Mouse (Mus musculus) skeletal muscle tissue, postnatal 0 days (tissue): ENCODE data around the gene Atp5d. TPM values are rescaled to one million over a fixed set of nuclear protein-coding genes. Genes with fewer than 3 reads are reported as not detected.

Source experiments
- polyA plus RNA-seq: library from polyadenylated mRNA; unstranded; fragments of >200 nt; fragmentation: Nextera tagmentation; extraction: Ambion mirVana; gene quantifications from 2 replicates; pipeline ENCODE4 v1.2.1, GENCODE M21; 2015

Gene Atp5d
- 1,084 and 1,218 TPM in 2 replicates for polyA plus RNA-seq

DNA sequence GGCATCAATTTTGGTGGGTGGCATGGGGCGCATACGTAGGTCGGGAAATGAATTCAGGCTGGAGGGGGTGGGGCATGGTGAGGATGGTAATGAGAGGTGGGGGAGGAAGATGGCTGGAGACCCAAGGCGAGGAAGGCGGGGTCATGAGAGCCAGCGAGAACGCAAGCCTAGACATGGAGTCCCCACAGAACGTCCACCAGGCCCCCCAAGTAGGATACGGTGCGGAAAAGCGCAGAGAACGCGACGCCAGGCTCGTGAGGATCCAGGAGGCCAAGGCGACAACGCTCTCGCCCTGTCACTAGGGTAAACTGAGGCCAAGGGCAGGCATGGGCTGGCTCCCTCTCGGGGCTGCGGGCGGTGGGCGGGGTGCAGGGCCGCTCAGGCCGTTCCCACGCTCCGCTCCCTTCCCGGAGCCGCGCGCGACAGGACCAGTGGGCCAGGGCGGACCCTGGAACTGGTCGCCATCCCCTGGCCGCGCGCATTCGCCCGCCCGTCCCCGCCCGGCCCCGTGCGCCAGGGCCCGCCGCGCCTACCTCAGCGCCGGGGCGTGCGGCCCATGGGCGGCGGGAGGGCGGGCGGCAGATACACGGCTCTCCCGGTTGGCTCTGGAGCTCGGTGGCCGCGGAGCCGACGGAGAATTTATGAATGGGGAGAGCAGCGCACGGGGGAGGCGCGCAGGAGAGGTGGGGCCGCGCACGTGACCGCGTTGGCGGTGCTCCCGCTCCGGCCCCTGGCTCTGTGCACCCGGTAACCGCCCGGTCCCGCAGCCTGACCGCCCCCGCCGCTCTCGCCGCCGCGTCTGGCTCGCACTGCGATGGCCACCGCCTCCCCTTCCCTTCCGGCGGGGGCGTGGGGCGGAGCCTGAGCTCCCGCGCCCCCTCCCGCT, at the start of gene Atp5d:
TSS of gene Atp5d (plus strand) at position 80 of the 886 bp plus-strand sequence.

DNA sequence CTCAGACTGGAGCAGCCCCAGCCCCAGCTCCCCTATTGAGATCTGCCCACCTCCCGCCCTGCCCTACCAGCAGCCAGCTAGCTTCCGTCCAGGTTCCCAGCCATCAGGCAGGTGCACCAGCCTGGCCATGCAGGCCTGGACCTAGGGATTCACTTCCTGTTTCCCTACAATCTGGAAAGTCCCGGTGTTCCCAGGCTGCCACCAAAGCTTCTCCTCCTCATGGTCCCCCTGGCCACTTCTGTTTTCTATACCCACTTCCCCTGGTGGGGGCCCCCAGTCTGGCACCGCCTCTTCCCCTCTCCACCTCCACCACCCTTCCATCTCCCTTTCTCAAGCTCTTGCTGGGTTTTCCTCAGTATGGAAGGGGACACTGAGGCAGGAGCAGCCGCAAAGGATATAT, 33.0 kb upstream of the Atp5d start, which contains the start of gene Sbno2:
TSS of gene Sbno2 (minus strand) at position 112 of the 400 bp plus-strand sequence.

DNA sequence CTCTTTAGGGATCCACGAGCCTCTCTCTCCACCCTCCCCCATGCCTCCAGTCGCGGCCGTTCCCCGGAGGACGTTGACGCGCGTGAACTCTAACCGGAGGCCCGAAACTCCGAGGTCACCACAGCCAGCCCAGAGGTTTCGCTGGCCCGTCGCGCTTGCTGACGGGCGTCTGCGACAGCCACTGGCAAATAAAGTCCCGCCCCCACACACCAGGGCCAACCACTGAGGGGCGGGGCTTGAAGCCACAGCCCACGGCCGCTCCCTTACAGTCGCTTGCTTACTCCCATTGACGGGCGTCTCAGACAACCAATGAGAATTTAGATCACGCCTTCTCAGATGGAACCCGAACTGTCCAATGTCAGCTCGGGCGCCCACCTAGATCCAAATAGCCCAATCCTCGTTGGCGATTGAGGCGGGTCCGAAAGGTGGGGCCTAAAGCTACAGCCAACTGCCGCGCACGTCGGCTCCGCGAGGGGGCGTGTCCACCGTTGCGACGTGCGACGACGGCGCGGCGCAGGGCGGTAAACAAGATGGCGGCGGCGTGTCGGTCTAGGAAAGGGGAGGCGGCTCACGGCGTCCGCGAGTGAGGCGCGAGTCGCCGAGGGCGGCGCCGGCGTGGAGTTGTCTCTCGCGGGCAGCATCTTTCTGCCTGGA, 23.0 kb upstream of the Atp5d start, which contains the start of gene Stk11:
TSS of gene Stk11 (plus strand) at position 514 of the 654 bp plus-strand sequence.

DNA sequence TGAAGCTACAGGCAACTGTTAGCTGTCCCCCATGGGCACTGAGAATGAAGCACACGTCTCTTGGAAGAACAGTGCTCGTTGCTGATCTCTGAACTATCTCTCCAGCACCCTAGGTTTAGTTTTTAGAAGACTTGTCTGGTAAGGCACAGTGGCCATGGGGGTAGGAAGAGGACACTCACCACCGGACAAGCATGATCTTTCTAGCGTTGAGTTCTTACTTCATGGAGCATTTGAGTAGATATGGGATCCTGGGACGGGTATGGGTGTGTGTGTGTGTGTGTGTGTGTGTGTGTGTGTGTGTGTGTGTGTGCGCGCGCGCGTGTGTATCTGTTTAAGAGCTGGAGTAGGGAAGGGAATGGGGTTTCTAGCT, 2.2 kb downstream of the Atp5d start, which contains the start of gene Cbarp:
TSS of gene Cbarp (minus strand) at position 170 of the 370 bp plus-strand sequence.

DNA sequence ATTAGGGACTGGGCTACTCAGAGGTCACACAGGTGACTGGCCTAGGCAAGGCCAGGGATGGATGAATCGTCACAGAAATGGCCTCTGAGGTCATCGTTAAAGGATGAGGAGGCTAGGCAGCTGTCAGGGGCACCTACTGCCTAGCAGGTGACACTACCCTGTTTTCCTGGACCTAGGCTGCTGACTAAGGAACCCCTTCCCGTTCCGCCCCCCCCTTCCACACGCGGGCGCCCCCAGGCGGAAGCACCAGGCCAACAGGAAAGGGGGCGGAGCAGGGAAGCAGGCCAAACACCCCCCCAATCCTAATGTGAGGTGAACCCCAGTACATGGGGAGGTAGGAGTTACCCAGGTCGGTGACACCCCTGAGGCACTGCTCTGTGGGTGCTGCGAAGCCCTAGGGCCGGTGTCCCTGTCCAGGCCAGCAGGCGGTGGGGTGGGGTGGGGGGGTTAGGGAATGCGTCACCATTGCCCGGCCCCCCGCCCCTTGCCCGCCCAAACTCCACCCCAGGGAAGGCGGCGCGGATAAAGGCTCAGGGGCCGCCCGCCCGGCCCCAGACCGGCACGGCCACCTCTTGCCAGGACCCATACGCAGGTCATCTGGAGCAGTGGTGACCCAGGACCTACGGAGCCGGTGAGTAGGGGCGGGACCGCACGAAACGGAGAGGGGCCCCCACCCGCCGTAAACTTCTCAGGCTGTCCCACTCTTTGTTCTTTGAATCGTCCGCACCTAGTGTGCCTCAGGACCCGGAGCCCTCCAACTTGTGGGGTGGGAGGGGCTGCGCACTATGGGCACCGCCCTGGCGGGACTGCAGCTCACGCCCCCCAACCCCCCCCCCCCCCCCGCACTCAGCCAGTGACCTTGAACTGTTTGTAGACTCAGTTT, 9.5 kb downstream of the Atp5d start, which contains the start of gene Midn:
TSS of gene Midn (plus strand) at position 554 of the 883 bp plus-strand sequence.

DNA sequence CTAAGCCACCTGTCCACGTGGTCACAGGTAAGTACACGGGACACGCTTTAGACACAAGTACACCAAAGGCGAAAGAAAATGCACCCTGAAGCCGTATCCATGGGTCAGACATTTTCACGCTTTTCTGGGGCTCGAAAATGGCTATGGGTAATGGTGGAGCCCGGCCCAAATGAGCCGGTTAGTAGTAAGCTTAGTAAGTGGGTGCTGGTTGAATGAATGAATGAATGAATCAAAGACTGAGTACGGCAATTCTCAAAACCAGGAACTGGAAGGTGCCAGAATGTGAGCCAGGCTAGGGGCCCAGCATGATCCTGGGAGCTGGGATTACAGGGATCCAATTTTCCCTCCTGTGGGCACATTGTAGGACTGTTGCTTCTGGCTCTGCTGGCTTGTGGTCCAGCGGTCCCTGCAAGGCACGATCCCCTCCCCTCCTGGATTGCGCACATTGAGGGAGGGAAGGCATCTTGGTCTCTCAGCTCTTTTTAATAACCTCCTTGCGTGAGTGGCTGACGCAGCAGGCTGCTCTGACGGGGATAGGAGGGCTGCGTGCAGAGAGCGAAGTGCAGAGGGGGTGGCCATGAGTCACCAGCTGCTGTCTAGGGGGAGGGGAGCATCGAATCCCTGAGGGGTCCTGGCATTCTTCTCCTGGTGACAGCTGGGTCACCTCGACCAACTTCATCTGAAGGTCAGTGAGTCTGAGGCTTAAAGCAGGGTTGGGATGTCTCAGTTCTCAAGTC, 27.1 kb downstream of the Atp5d start, which contains the start of gene Cirbp:
TSS of gene Cirbp (plus strand) at position 594 of the 737 bp plus-strand sequence.

DNA sequence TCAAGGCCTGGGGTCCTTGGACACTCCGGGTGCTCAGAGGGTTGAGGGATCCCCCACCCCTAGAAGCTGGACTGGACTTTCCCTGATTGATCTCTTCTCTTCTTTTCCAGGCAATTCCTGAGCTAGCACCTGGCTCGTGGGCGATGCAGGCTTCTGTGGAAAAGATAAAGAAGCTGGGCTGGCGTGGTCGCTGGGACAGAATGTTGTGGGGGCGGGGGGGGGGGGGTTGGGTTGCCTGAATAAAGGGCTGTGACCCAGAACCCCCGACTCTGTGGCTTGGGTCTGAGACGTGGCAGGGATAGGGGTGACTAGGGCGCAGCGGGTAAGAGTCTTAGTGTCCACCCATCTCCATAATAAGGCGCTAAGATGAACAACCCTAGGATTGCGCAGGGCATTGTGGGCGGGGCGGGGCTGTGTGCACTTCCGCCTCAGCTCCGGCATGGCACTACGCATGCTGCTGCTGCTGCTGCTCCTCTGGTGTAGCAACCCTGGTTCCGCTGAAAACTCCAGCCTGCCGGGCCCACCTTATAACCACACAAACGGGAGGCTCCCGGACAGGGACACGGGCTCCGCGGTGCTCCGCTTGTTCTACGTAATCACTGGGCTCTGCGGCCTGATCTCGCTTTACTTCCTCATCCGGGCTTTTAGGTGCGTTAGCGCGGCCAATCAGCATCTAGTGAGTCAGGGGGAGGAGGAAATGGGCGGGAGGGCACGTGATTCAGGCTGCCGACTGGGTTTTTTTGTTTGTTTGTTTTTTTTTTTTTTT, 34.3 kb downstream of the Atp5d start, which contains the start of gene 1600002K03Rik:
TSS of gene 1600002K03Rik (plus strand) at position 418 of the 766 bp plus-strand sequence.

DNA sequence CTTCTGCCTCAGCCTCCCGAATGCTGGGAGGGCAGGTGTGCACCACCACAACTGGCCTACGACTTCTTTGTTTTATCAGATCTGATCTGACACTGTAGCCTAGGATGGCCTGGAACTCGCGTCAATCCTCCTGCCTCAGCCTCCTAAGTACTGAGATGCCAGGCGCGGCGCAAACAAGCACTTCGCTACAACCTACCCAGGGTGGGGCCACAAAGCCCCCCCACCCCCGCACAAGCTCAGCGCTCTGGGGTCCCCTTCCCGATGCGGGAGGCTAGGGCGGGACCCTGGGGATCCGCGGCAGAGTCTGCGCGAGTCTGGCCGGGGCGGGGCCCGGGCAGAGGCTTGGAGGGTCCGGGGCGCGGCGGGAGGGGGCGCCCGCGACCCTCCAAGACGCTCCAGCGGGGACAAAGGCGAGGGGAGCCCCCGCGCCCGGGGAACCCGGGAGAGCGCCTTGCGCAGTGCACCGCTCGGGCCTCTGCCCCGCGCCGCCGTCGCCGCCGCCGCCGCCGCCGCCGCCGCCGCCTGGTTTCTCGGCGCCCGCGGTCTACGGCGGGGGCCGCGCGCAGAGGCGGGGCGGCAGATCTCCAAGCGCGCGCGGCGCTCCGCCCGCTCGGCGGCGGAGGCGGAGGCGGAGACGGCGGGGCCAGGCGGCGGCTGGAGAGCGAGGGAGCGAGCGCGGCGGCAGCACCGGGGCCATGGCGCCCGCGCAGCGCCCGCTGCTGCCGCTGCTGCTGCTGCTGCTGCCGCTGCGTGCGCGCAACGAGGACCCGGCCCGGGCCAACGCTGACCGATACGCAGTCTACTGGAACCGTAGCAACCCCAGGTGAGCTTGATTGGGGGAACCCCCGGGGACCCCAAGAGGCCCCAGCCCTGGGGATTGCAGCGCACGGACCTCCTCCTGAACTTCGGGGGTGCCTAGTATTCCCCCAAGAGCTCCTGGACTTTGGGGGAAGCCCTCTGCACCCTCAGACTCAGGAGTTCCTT, 40.9 kb downstream of the Atp5d start, which contains the start of gene Efna2:
TSS of gene Efna2 (plus strand) at position 415 of the 984 bp plus-strand sequence.

Other genes with a start within 250 kb of the Atp5d start
- gene Cfd, start 247.8 kb upstream of the Atp5d start, polyA plus RNA-seq: 53.1 and 1,890 TPM in 2 replicates
- 22.4 and 23.7 TPM in 2 replicates for gene Med16, start 229.7 kb upstream of the Atp5d start, polyA plus RNA-seq
- 15.9 TPM in 1 of 2 replicates, not detected in the other for gene Gm26602, start 227.8 kb upstream of the Atp5d start, polyA plus RNA-seq
- 0.36 and 0.54 TPM in 2 replicates for gene Kiss1r, start 221.7 kb upstream of the Atp5d start, polyA plus RNA-seq
- gene R3hdm4, start 217.4 kb upstream of the Atp5d start, polyA plus RNA-seq: 89.9 and 90.5 TPM in 2 replicates
- 0.69 and 2.1 TPM in 2 replicates for gene Arid3a, start 211.6 kb upstream of the Atp5d start, polyA plus RNA-seq
- 55.1 and 61.1 TPM in 2 replicates for gene Wdr18, start 178.5 kb upstream of the Atp5d start, polyA plus RNA-seq
- 0.32 and 0.43 TPM in 2 replicates for gene Grin3b, start 167.9 kb upstream of the Atp5d start, polyA plus RNA-seq
- gene Tmem259, start 154.3 kb upstream of the Atp5d start, polyA plus RNA-seq: 23.1 and 23.6 TPM in 2 replicates
- gene Cnn2, start 150.0 kb upstream of the Atp5d start, polyA plus RNA-seq: 44.5 and 55.3 TPM in 2 replicates
- gene Abca7, start 142.1 kb upstream of the Atp5d start, polyA plus RNA-seq: 1.5 TPM in 2 replicates
- gene Arhgap45, start 122.0 kb upstream of the Atp5d start, polyA plus RNA-seq: 2.7 and 4.2 TPM in 2 replicates
- 132 and 134 TPM in 2 replicates for gene Polr2e, start 98.8 kb upstream of the Atp5d start, polyA plus RNA-seq
- 705 and 782 TPM in 2 replicates for gene Gpx4, start 91.5 kb upstream of the Atp5d start, polyA plus RNA-seq
- 4.7 and 5.6 TPM in 2 replicates for gene Sbno2, start 33.1 kb upstream of the Atp5d start, polyA plus RNA-seq
- 13.9 and 16.6 TPM in 2 replicates for gene Stk11, start 22.8 kb upstream of the Atp5d start, polyA plus RNA-seq
- gene Cbarp, start 2.2 kb downstream of the Atp5d start, polyA plus RNA-seq: 0.37 and 0.73 TPM in 2 replicates
- 6.1 and 8.5 TPM in 2 replicates for gene Midn, start 9.6 kb downstream of the Atp5d start, polyA plus RNA-seq
- 202 and 207 TPM in 2 replicates for gene Cirbp, start 27.4 kb downstream of the Atp5d start, polyA plus RNA-seq
- gene 1600002K03Rik, start 34.3 kb downstream of the Atp5d start, polyA plus RNA-seq: 4.9 and 6.3 TPM in 2 replicates
- gene Efna2, start 40.9 kb downstream of the Atp5d start, polyA plus RNA-seq: 3.7 and 4.3 TPM in 2 replicates
- 44.5 and 52.6 TPM in 2 replicates for gene Mum1, start 87.8 kb downstream of the Atp5d start, polyA plus RNA-seq
- 696 and 892 TPM in 2 replicates for gene Ndufs7, start 110.5 kb downstream of the Atp5d start, polyA plus RNA-seq
- gene Gamt, start 122.4 kb downstream of the Atp5d start, polyA plus RNA-seq: 487 and 520 TPM in 2 replicates
- gene Dazap1, start 122.9 kb downstream of the Atp5d start, polyA plus RNA-seq: 25.6 and 28.9 TPM in 2 replicates
- 529 and 552 TPM in 2 replicates for gene Rps15, start 153.8 kb downstream of the Atp5d start, polyA plus RNA-seq
- 0.19 and 0.21 TPM in 2 replicates for gene Apc2, start 157.3 kb downstream of the Atp5d start, polyA plus RNA-seq
- gene 2310011J03Rik, start 181.9 kb downstream of the Atp5d start, polyA plus RNA-seq: 23.0 and 30.4 TPM in 2 replicates
- 2.4 and 4.2 TPM in 2 replicates for gene Pcsk4, start 190.9 kb downstream of the Atp5d start, polyA plus RNA-seq
- 3.6 and 16.4 TPM in 2 replicates for gene Reep6, start 191.3 kb downstream of the Atp5d start, polyA plus RNA-seq
- gene Adamtsl5, start 209.8 kb downstream of the Atp5d start, polyA plus RNA-seq: 12.6 and 13.8 TPM in 2 replicates
- gene Plk5, start 217.8 kb downstream of the Atp5d start, polyA plus RNA-seq: 0.14 and 0.23 TPM in 2 replicates
- gene Mex3d, start 249.0 kb downstream of the Atp5d start, polyA plus RNA-seq: 2.8 and 3.6 TPM in 2 replicates